Mouse (Mus musculus) ES-E14 (cell line): Measurements from ENCODE around the gene Miga2. TPM values are rescaled to one million over a fixed set of nuclear protein-coding genes. Genes with fewer than 3 reads are reported as not detected.

Source experiments
- DNase-seq: peaks from one replicate; pipeline ENCODE4 v3.0.0-alpha.2; 2013; ENCODE audit warnings: low read depth, low spot score
- H3K27ac ChIP-seq: 2 replicates; pipeline ENCODE4 v1.5.1; 2012; ENCODE audit warnings: low read depth, mild to moderate bottlenecking, low read length, moderate library complexity, mixed read lengths; ENCODE audit not compliant: poor library complexity, insufficient read depth, severe bottlenecking
- H3K36me3 ChIP-seq: 2 replicates; pipeline ENCODE4 v1.6.1; 2012; ENCODE audit warnings: mild to moderate bottlenecking, low read length, moderate library complexity, mixed read lengths; ENCODE audit not compliant: control insufficient read depth, poor library complexity, insufficient read depth, severe bottlenecking
- H3K4me1 ChIP-seq, 2 experiments: fragments of 150-350 bp in 1 of 2; sonication (generic) in 1 of 2; 2 replicates each; pipeline ENCODE4 v1.6.1; 2012; ENCODE audit warnings: low read length in 2 of 2, mild to moderate bottlenecking in 1 of 2, mixed read lengths in 1 of 2; ENCODE audit not compliant: control insufficient read depth in 2 of 2, insufficient read depth in 2 of 2, poor library complexity in 1 of 2
- H3K4me3 ChIP-seq, 2 experiments: fragments of 150-350 bp in 1 of 2; sonication (generic) in 1 of 2; 2 replicates each; pipeline ENCODE4 v1.5.1; 2012; ENCODE audit warnings: low read length in 2 of 2, low read depth in 1 of 2, mild to moderate bottlenecking in 1 of 2, mixed read lengths in 1 of 2; ENCODE audit not compliant: insufficient read depth in 1 of 2, poor library complexity in 1 of 2, severe bottlenecking in 1 of 2
- H3K9ac ChIP-seq: 2 replicates; pipeline ENCODE4 v1.6.1; 2012; ENCODE audit warnings: low read depth, mild to moderate bottlenecking, low read length, mixed read lengths; ENCODE audit not compliant: poor library complexity, insufficient read depth, severe bottlenecking
- H3K9me3 ChIP-seq: fragments of 150-350 bp; sonication (generic); 2 replicates; pipeline ENCODE4 v1.6.1; 2012; ENCODE audit warnings: low read depth, mild to moderate bottlenecking, low read length; ENCODE audit not compliant: control insufficient read depth, insufficient read depth
- CHD2 ChIP-seq: IDR thresholded peaks from 2 replicates; pipeline ENCODE4 v1.6.1; 2014; ENCODE audit warnings: mild to moderate bottlenecking, low read depth, low read length, inconsistent platforms
- HCFC1 ChIP-seq: IDR thresholded peaks from 2 replicates; pipeline ENCODE4 v1.6.1; 2012; ENCODE audit warnings: low read length, inconsistent platforms, borderline replicate concordance; ENCODE audit not compliant: insufficient read depth
- MAFK ChIP-seq: IDR thresholded peaks from 2 replicates; pipeline ENCODE4 v1.6.1; 2014; ENCODE audit warnings: mild to moderate bottlenecking, low read depth, low read length, inconsistent platforms; ENCODE audit not compliant: insufficient read depth
- ZC3H11A ChIP-seq: IDR thresholded peaks from 2 replicates; pipeline ENCODE4 v1.6.1; 2012; ENCODE audit warnings: low read depth, mild to moderate bottlenecking, inconsistent platforms, low read length, borderline replicate concordance
- ZNF384 ChIP-seq: IDR thresholded peaks from 2 replicates; pipeline ENCODE4 v1.6.1; 2012; ENCODE audit warnings: low read depth, low read length, inconsistent platforms
- in situ Hi-C, 2 experiments: fragments of 600-800 bp; cut with MboI; formaldehyde crosslinking; loops; one replicate each; pipeline ENCODE4 v1.15.1; 2025; ENCODE audit warnings: low sequenced_read_pairs in 2 of 2, inconsistent platforms in 1 of 2; ENCODE audit not compliant: unreplicated experiment in 2 of 2
- total RNA-seq: library from RNA; depleted of rRNA; stranded (reverse); fragments of 300-350 nt; gene quantifications from 2 replicates; pipeline ENCODE4 v1.2.3, GENCODE M21; 2012

Gene Miga2
- total RNA-seq, 1 experiment = 46.0 TPM

- Histone ChIP-seq H3K4me3 (no peak overlapping the region), H3K9ac (no peak overlapping the region), H3K9me3 (no peaks in the 10 kb centered on the region), H3K36me3 (peaks cover 11% of the 10 kb centered on the region), H3K4me1 (peaks cover 4 to 32% of the 10 kb centered on the region in 2 experiments), H3K27ac (no peak overlapping the region)
- in situ Hi-C loops = no loop called here
- no peak for DNase-seq
- TF ChIP-seq ZNF384 = no peak
- no peak for TF ChIP-seq HCFC1
- no peak for TF ChIP-seq MAFK
- TF ChIP-seq ZC3H11A = no peak
- TF ChIP-seq CHD2 = no peak
These were observed 38.8 kb downstream of the Miga2 start for GRCm38 (mm10) chr2:30402843-30403242.

- H3K36me3 ChIP-seq = peaks cover 2% of the 10 kb centered on the region; the same call in 1 of the 2 replicates
- H3K27ac ChIP-seq = no peak overlapping the region
- H3K4me1 ChIP-seq = peaks cover 2 to 24% of the 10 kb centered on the region in 2 experiments
- no peak overlapping the region for H3K9ac ChIP-seq
- in situ Hi-C loops = no loop called here
- no peak for DNase-seq
- no peaks in the 10 kb centered on the region for H3K9me3 ChIP-seq
- no peak for TF ChIP-seq MAFK
- H3K4me3 ChIP-seq = no peak overlapping the region
These were observed 39.8 kb downstream of the Miga2 start for GRCm38 (mm10) chr2:30403870-30404269.

- H3K36me3 ChIP-seq = peaks cover 2% of the 10 kb centered on the region; the same call in 1 of the 2 replicates
- H3K9me3 ChIP-seq = no peaks in the 10 kb centered on the region
- no peak for TF ChIP-seq CHD2
- TF ChIP-seq ZC3H11A = no peak
- no peak for TF ChIP-seq ZNF384
- TF ChIP-seq MAFK = no peak
- no peak for TF ChIP-seq HCFC1
- H3K27ac ChIP-seq = no peak overlapping the region
- DNase-seq = no peak
- no peak overlapping the region for H3K4me3 ChIP-seq
- H3K4me1 ChIP-seq = peaks cover 0 to 11% of the 10 kb centered on the region in 2 experiments; a peak in 1 of 4 replicates
- no peak overlapping the region for H3K9ac ChIP-seq
- in situ Hi-C loops = no loop called here
These were observed 43.2 kb downstream of the Miga2 start for GRCm38 (mm10) chr2:30407221-30407620.

DNA sequence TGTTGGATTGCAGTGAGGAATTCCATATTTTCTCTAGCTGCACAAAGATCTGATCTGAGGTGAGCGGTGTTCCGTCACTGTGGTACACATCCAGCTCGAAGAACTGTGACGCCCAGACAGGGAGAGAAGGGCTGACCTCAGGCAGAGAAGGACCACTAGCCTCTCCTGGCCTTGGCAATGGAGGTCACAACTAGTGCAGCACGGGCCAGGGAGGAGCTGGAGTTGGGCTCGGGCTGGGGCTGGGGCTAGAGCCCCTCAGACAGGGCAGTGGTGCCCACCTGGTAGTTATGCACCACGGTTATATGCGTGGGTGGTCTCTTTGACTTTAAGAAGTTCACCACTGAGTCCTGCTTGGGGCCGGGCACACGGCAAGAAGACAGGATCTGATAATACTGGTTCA lies 43.7 kb downstream of the Miga2 start:
- no peak for DNase-seq
- in situ Hi-C loops = no loop called here
- H3K4me3 ChIP-seq = no peak overlapping the region
- no peak for TF ChIP-seq HCFC1
- no peak for TF ChIP-seq MAFK
- TF ChIP-seq ZNF384 = no peak
- H3K4me1 ChIP-seq = peaks cover 0 to 11% of the 10 kb centered on the region in 2 experiments; a peak in 1 of 4 replicates
- H3K36me3 ChIP-seq = peaks cover 3% of the 10 kb centered on the region; the same call in 1 of the 2 replicates
- H3K9ac ChIP-seq = no peak overlapping the region
- H3K9me3 ChIP-seq = no peaks in the 10 kb centered on the region
- H3K27ac ChIP-seq = no peak overlapping the region

DNA sequence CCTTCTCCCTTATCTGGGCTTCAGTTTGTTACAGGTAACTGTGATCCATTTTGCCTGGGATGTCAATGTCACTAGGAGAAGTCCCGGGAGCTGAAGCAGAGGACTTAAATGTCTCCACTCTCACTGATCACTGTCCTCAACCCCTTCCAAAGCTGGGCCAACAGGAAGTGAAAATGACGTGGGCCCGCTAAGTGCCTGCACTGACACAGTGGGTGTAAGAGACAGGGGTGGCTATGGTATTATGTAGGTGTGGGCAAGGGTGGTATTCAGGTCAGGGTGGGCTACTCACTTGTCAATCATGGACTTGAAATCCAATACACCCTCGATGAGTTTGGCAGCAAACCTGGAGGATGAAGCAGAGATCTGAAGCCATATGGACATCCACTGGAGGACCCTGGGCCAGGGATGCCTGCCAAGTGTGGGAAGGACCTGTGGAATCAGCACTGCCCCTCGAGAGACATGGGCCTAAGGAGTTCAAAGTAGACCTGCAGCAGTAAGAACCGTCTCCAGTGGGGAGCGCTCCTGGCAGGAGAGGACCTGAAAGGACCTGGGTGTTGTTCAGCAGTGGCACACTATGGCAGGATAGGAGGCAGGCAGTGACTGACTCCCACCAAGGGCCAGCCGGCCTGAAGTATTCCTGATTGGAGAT lies 44.5 kb downstream of the Miga2 start:
- Histone ChIP-seq H3K36me3 (peaks cover 5% of the 10 kb centered on the region; the same call in 1 of the 2 replicates), H3K4me1 (peaks cover 0 to 11% of the 10 kb centered on the region in 2 experiments; a peak in 1 of 4 replicates), H3K4me3 (no peak overlapping the region), H3K9ac (no peak overlapping the region), H3K9me3 (no peaks in the 10 kb centered on the region), H3K27ac (no peak overlapping the region)
- in situ Hi-C loops = no loop called here
- DNase-seq = no peak
- TF ChIP-seq HCFC1 = no peak
- TF ChIP-seq ZC3H11A = no peak
- TF ChIP-seq ZNF384 = no peak
- no peak for TF ChIP-seq CHD2
- no peak for TF ChIP-seq MAFK
